Mouse (Mus musculus) adrenal gland, postnatal 36 days (tissue): ENCODE data around the gene Spata25. TPM values are rescaled to one million over a fixed set of nuclear protein-coding genes. Genes with fewer than 3 reads are reported as not detected.
A peak's percentile ranks its signal among the peaks of the same experiment; 100 is the strongest.
"Not testable (repeated sequence)": the region's sequence is repeated elsewhere in the genome, so short reads cannot be mapped to it uniquely, and the experiment has no call there.

ENCODE experiments used
- DNase-seq, 2 experiments: peaks; one replicate each; pipeline ENCODE4 v3.0.0; 2021; ENCODE audit warnings: mixed read lengths in 1 of 2
- total RNA-seq, 2 experiments: library from RNA; stranded (reverse); gene quantifications; 2 replicates each; pipeline ENCODE4 v1.2.3; 2021

Gene Spata25
- total RNA-seq, 2 experiments from 2014 or later = not detected

- not testable (repeated sequence) for DNase-seq
These were observed 27.2 kb upstream of the Spata25 start for GRCm38 (mm10) chr2:164855572-164855971.

- no peak for DNase-seq
These were observed 21.7 kb upstream of the Spata25 start for GRCm38 (mm10) chr2:164850061-164850460.

- DNase-seq = no peak
These were observed 17.4 kb upstream of the Spata25 start for GRCm38 (mm10) chr2:164845782-164846181.

GRCm38 (mm10) chr2:164835164-164835563 is 6.8 kb upstream of the Spata25 start:
- no peak for DNase-seq

GRCm38 (mm10) chr2:164834531-164834930 is 6.2 kb upstream of the Spata25 start:
- peak in 1 of 2 experiments; percentile 24 for DNase-seq

GRCm38 (mm10) chr2:164833314-164833959 is 5.1 kb upstream of the Spata25 start, which contains the start of gene Neurl2:
Gene Neurl2 (minus strand): TSS chr2:164833456.
- DNase-seq = peak; percentile 88 to 91

- DNase-seq = peak; percentile 85 to 86
These were observed 4.5 kb upstream of the Spata25 start, which contains the start of gene Ctsa for GRCm38 (mm10) chr2:164832748-164833301. Gene Ctsa (plus strand): TSS chr2:164832873.

- no peak for DNase-seq
These were observed 3.9 kb upstream of the Spata25 start for GRCm38 (mm10) chr2:164832032-164832747.

- DNase-seq = no peak
These were observed 2.7 kb upstream of the Spata25 start for GRCm38 (mm10) chr2:164831029-164831428.

GRCm38 (mm10) chr2:164829090-164829489 is 753 bp upstream of the Spata25 start:
- DNase-seq = no peak

- DNase-seq = no peak
These were observed 1.0 kb downstream of the Spata25 start for GRCm38 (mm10) chr2:164827146-164827850.

GRCm38 (mm10) chr2:164825521-164825920 is 2.8 kb downstream of the Spata25 start:
- DNase-seq = no peak

- no peak for DNase-seq
These were observed 4.4 kb downstream of the Spata25 start for GRCm38 (mm10) chr2:164823969-164824368.

GRCm38 (mm10) chr2:164823181-164823585 is 5.2 kb downstream of the Spata25 start:
- peak in 1 of 2 experiments; percentile 40 for DNase-seq

GRCm38 (mm10) chr2:164822636-164823165 is 5.6 kb downstream of the Spata25 start, which contains the start of gene Zswim1:
Gene Zswim1 (plus strand): TSS chr2:164822686.
- peak; percentile 99 to 100 for DNase-seq

GRCm38 (mm10) chr2:164821060-164821459 is 7.3 kb downstream of the Spata25 start:
- no peak for DNase-seq

GRCm38 (mm10) chr2:164817703-164818102 is 10.6 kb downstream of the Spata25 start:
- no peak for DNase-seq

GRCm38 (mm10) chr2:164817206-164817605 is 11.1 kb downstream of the Spata25 start:
- DNase-seq = no peak

GRCm38 (mm10) chr2:164815821-164816220 is 12.5 kb downstream of the Spata25 start:
- no peak for DNase-seq

- no peak for DNase-seq
These were observed 13.0 kb downstream of the Spata25 start for GRCm38 (mm10) chr2:164815348-164815747.

GRCm38 (mm10) chr2:164813557-164813956 is 14.8 kb downstream of the Spata25 start:
- DNase-seq = no peak

- DNase-seq = no peak
These were observed 21.7 kb downstream of the Spata25 start for GRCm38 (mm10) chr2:164806614-164807013.
